Mouse (Mus musculus) kidney, adult 11 months (tissue): ENCODE results near the gene Zbtb38.
"Not testable (repeated sequence)": the region's sequence is repeated elsewhere in the genome, so short reads cannot be mapped to it uniquely, and the experiment has no call there.

ENCODE experiments used
- DNase-seq: peaks from one replicate; pipeline ENCODE4 v3.0.0; 2022

Gene Zbtb38

DNA sequence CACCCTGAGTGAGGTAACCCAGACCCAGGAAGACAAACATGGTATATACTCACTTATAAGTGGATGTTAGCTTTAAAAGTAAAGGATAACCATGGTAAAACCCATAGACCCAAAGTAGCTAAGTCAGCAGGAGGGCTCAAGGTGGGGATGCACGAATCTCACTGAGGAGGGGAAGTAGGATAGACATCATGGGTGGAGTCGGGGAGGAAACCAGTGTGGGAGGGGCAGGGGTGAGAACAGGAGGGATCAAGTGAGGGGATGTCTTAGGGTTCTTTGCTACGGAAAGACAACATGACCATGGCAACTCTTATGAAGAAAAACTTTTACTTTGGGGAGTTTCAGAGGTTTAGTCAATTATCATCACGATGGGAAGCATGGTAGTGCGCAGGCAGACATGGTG, 74.0 kb downstream of the Zbtb38 start:
- DNase-seq, result no peak

DNA sequence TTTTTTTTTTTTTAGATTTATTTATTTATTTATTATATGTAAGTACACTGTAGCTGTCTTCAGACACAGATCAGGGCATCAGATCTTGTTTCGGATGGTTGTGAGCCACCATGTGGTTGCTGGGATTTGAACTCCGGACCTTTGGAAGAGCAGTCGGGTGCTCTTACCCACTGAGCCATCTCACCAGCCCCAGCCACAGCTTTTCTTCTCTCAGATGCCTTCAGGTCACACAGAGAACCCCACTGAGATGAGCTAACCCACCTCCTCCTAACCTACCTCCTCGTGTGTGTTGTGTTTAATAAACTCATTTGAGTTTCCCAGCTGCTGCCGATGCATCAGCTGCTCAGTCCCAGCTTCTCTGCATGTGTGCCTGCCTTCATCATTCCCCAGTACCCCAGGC, 74.9 kb downstream of the Zbtb38 start:
- not testable (repeated sequence) for DNase-seq

DNA sequence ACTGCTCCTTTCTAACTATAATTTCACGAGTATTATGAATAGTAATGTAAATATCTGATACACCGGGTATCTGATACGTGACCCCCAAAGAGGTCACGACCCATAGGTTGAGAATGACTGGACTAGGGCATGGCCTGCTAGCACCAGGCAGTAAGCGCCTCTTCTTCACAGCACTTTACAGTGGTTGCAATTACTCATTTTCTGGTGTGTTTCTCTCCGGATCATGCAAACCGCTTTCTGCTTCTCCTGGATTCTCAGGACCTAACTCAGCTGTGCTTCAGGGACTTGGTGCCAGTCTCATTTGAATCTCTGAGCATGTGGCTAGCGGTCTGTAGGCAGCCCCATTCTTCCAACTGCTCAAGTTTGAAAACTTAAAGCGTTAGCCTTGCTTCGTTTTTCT, 76.0 kb downstream of the Zbtb38 start:
- DNase-seq, result no peak

DNA sequence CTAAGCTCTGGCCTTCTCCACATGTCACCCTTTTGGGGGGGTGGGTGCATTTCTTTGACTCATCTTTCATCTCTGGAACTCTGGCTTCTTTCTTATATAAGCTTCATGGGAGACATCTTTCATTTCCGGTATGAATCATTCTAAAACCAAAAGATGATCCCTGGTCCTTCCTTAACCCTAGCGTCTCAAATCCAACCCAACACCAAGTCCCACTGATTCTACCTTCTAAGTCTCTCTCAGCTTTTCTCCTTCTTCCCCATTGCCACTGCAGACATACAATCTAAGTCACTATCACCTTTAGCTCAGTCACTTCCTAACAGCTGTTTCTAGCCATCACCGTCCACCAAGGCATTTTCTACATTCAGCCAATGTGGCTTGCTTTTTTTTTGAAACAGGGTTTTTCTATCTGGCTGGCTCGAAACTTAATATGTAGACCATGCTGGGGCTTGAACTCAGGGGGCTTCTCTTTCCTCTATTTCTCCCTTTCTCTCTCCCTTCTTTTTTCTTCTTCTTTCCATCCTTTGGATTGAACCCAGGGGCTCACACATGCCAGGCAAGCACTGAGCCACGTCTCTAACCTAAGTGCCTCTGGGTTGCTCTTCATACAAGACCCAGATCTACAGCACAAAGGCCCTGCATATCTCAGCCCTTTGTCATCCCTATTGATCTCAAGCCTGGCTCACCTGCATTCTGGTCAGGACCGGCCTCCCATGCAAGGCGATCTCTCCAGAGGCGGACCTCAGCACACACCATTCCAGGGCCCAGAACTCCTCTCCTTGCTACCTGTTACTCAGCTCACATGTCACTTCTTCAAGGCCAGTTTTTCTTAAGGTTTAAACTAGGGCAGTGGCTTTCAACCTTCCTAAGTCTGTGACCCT, 76.6 kb downstream of the Zbtb38 start:
- DNase-seq, result no peak

DNA sequence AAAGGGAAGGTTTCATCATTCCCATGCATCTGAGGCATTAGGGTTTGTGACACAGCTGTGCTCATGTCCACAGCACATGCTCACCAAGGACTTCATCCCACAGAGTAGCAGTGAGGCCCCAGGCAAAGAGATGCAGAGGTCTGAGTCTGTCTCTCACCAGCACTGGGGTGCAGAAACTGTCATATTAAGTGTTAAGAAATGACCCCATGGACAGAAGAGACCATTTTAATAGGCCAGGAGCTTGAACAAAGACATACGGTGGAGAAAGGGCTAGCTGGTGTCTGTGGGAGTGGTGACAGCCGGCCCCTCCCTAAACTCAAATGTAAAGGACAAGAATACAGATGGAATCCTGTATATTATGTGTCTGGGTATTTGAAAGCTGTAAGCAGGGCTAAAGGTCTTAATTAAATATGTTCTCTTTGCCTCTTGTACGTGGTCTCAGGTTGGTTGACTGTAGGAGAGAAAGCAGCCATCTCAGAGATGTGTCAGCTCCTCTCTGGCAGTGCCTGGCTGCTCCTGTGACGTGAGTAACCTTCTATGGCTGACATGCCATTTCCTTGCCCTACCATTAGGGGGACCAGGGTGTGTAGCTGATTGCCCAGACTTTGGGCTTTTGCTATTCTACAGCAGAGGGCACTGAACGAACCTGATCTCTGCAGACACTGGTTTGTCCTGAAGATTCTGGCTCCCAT, 77.4 kb downstream of the Zbtb38 start:
- peak; percentile 56 for DNase-seq

DNA sequence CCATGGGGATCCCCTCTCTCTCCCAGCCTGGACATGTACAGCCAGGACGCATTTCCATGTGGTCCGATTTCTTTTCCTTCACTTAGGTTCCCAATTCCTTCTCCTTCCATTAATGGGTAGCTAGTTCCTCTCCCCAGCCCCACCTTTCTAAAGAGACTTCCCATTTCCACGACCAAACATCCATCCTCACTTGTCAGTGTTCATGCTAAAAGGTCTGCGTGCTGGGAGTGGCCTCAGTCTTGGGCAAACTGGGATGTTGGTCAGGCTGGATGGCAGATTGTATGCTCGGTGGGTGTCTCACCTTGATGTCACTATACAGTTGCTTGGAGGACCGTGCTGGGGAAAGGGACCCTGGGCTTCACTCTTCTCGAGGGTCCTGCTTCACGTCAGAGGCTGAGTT, 78.3 kb downstream of the Zbtb38 start:
- no peak for DNase-seq

DNA sequence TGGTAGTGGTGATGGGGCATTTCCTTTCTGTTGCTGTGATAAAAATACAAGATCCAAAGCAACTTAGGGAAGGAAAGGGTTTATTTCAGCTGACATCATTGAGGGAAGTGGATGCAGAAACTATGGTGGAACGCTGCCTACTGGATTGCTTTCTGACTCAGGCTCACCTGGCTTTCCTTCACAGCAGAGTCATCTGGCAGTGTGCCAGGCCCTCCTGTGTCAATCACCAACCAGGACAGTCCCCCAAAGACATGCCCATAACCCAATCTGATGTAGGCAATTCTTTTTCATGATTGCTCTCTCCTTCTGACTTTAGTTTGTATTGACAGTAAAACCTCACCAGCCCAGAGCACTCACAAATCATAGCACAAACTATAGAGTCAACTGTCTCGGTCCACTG, 80.2 kb downstream of the Zbtb38 start:
- DNase-seq, result no peak

DNA sequence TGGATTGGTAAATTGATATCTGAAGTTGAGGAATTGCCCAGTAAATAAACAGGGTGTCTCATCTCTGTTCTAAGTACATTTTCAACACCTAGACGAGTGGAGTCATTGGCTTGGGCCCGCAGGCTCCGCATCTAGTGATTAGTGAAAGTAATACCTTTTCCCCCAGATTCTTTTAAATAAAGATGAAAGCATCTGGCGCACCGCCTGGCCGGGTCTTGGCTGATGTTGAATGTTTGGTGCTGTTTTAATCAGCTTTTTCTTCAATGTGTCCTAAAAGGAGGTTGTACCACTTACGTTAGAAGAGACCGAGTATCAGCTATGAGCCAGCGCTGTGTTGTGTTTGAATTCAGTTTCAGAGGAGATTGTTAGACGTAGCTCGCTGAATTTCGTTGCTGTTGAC, 81.4 kb downstream of the Zbtb38 start:
- no peak for DNase-seq

DNA sequence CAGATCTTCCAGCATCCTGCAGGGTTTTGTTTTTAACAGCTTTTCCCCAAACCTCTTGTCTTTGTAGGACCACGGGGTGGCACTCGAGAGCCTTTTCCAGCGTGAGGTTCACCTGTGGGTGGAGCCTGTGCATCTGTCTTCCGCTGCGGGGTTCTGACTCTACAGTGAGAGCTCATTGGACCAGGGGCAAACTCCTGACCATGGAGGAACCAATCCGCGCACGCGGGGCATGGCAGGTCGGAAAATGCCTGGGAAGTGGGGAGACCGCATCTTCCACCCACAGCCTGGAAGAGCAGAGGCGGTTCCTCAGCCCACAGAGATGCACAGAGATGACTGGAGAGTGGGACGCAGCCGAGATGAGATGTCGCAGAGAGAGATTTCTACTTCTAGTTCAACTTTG, 82.8 kb downstream of the Zbtb38 start:
- peak; percentile 95 for DNase-seq

DNA sequence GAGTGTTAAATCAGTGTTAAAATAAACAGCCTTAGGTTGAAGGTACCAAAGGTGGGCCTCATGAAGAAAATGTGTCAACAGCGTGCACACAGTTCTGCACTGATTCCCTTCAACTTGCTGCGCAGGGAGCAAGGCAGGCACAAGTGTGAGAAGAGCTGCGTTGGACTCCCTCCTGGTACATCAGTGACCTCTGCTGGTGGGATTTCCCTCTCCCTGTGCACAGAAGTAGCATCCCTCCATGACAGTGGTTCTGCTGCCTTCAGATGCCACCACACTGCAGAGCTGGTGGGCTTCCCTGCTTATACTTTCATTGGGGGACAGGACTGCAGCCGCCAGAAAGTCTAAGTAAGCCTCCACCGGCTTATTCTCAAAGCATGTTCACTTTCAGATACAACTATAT, 84.0 kb downstream of the Zbtb38 start:
- DNase-seq, result peak; percentile 27

DNA sequence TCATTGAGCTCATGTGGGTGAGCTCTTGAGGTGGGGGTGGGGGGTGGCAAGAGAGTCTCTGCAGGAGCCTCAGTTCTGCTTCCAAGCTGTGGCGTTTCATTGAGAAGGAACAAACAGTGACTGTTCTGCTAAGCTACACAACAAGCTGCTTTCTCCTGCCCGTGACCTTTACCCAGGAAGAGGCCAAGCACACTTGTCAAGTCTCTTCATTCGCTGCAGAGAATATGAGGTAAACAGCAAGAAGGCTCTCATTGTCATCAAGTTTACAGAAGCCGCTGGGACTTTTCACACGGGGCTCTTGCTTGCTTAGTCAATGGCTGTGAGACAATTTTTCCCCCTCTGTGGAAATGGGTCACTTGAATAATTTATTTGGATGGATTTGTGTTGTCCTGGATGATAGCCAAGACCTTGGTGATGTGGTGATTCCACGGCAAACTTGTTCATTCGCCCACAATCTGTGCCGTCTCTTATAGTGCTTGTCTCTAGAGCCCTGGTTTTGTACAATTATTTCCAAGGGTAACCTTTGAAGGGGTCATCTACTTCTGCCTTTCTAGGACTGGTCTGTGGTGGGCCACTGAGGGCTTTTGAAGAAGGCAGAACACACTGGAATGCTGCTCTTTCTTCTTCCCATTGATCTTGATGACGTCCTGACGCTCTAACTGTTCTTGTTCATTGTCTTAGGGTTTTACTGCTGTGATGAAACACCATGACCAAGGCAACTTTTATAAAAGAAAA, 92.0 kb downstream of the Zbtb38 start:
- no peak for DNase-seq

DNA sequence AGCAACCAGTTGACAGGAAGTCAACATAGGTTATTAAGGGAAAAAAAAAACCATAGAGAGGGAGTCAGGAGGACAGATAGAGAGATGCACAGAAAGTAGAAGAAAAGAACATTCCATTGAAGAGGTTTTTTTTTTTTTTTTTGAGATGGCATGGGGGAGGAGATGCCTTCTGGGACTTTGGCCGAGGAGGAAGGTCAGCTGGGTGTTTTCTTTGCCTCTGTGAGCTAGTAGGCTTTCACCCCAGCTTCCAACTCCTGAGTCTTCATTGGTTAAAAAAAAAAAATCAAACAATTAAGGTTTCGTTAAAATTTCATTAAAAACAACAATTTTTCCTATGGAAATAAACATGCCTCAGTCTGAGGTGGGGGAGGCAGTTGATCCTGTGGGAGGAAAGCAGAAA, 92.8 kb downstream of the Zbtb38 start:
- DNase-seq, result no peak

DNA sequence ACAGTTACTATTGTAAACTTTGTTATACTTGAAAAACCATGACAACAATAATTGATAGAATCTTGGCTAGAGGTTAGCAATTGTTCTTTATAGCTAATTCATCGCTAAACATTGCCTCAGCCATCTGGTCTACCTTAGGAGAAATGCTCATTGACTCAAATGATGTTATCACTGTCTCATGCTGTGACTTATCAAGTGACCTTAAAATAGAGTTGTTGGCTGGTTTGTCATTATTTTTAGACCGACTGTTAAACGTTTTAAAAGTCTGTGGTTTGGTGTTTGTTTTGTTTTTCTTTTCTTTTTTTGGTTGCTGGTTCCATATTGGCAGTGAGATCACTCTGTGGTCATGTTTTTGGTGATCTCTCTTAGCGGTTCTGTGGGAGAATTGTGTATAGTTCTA, 99.1 kb downstream of the Zbtb38 start:
- DNase-seq, result no peak

DNA sequence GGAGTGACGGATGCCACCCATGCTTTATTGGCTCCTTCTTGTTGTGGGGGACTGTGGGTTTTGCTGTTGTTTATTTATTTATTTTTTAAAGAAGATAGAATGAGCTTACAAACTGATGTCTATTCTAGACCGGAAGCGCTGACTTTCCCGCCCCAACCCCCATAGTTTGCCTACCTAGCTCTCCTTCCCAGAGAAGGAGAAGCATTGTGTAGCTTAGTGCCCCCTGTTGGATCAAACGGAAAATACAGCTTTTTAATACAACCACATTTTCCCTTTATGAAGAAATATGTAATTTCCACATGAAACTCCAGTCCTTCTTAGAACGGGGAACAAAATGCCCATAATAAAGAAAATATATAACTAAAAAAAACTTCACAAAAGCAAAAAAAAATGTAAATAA, 99.9 kb downstream of the Zbtb38 start:
- no peak for DNase-seq

DNA sequence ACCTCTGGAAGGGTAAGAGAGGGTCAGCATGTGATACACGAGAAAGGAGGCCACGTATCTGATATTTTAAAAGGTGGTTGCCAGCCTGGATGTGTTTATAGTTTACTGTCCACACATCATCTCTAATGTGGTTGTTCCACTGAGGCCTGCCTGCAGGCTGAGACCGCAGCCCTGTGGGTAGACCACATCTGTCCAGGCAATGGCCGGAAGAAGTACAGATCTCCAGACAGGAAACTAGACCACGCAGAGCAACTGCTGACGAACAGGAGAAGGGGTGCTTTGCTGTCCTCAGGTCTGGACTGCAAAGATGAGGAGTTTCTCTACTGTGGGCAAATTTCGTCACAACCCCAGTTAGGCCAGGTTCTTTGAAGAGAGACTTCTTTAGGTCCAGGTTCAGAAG, 101.8 kb downstream of the Zbtb38 start:
- no peak for DNase-seq

DNA sequence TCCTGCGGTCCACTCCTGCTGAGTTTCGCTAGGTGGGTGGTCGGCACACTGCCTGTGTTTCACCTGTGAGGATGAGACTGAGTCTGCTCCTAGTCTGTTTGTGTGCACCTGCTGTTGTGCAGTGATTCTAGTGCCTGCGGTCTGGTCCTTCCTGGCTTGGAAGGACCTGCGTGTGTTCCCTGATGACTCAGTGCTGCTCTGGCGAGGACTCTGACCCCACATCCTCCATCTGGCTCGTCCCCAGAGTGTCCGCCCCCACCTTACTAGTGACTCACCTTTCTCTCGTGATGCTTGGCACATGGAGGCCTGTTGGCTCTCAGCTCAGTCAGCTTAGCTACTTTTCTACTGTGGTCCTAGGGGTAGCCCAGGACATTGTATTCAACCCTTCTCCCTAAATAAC, 102.7 kb downstream of the Zbtb38 start:
- DNase-seq, result peak; percentile 86

DNA sequence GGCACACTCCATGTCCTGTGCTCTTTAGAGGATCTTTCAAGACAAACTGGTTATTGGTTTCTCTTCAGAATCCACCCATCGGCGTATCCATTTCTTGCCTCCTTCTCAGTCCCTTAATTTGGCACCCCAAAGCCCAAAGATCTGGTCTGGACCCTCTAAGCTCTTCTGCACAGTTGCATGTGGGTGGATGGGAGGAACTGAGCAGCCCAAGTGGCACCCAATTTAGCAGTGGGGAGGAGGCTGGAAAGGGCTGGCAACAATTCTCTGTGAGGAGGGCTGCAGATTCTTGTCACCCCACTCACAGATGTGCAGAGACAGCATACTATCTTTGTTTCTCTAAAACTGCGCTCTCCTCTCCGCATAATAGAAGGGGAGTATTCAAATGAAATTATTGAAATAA, 103.3 kb downstream of the Zbtb38 start:
- no peak for DNase-seq

DNA sequence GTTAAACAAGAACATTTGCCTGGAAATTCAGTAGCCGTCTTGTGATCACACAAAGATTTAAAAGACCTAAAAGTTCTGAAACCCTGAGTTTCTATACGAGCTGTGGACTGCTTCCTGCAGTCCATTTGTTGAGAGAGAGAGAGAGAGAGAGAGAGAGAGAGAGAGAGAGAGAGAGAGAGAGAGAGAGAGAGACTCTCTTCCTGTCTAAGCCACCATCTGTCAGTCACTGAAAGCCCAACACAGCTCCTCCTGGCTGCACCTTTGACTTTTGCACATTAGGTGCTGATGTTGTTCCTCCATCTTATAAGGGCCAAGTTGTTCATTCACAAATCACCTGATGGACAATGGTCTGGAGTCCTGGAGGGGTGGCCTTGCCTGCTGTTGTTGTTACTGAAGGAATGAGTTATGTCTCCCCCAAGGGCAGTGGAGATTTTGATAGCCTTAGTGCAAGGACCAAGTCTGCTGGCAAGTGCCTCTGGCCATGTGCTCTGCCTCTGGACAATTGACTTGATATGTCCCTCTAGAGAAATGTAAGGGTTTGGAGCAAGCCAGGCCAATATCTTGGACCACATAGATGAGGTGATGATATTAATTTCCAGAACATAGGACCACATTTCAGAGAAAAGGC, 105.8 kb downstream of the Zbtb38 start:
- DNase-seq, result no peak

DNA sequence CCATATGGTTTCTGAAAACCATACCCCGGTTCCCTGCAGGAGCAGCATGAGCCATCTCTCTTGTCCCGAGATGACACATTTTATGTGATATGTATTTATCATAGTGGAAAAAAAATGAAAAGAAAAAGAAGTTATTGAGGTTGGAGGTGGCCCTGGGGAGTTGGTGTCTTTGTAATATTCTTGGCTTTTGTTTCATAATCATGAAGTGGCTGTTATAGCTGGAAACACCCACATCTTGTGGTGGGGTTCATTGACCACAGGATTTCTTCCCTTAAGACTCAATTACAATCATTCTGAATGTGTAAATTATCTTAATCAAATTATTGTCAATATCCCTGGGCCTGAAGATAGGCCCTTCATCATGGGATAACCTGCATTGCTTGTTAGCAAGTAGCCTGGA, 107.8 kb downstream of the Zbtb38 start:
- no peak for DNase-seq

DNA sequence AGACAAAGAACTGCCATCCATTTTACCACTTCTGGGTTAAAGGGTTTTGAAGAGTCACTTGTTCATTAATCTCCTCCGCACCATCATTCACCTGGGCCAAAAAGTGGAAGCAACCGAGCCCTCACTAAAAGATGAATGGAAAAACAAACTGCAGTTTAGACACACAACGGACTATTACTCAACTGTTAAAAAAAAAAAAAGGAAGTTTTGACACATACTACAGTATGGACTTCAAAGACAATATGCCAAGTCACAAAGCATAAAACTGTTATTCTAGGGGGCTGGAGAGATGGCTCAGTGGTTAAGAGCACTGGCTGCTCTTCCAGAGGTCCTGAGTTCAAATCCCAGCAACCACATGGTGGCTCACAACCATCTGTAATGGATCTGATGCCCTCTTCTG, 108.6 kb downstream of the Zbtb38 start:
- not testable (repeated sequence) for DNase-seq

DNA sequence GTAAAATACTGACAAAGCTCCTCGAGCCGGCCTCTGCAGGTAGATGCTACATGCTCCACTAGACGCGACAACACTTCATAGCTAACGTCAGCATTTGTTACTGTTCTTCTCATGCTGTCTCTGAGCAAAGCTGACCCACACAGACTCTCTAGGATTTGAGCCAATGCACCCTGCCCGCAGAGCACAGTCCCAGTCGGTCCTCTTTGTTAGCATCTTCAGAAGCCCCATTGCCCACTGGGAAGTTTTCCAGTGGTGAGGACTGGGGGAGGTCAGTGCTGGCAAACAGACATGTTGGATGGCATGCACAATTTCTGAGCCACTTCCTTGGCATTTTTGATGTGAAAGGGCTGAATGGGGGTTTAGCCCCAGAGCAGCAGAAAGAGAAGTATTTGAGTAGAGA, 113.2 kb downstream of the Zbtb38 start:
- DNase-seq, result peak; percentile 71

DNA sequence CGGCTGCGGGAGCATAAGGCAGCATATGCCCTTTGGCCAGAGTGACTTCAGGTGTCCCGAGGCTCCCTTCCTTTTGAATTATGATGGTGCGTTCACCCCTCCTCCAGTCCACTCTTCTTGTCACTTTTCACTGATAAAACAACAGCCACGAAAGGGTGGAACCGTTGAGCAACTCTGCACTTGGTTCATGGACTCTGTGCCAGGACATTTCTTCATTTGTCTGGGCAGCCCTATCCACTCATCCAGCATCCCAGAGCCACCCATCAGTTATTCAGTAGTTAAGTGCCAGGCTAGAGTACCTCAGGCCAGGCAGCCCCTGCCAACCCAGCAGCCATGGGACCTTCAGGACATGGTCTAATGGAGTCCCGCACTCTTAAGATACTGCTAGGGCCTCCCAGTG, 114.1 kb downstream of the Zbtb38 start:
- DNase-seq, result peak; percentile 58

DNA sequence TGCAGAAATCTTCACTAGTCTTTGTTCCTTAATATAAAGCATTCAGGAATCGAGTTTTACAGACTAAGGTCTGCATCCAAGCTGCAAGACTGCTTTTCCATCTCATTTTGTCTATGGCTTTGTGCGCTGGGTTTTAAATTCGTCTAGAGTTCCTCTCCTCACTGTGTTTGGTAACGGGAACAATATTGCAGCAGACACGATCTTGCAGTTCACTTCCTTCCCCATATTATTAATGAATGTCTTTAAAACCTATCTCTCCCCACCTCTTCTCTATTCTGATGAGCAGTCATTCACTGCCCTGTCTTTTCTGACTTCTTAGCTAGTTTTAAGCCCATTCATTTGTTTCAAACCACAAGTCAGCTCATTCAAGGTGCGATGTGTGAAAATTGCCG, 115.5 kb downstream of the Zbtb38 start:
- no peak for DNase-seq
